Mouse (Mus musculus) stomach, postnatal 0 days (tissue): ENCODE measurements at regions not wholly inside any gene's neighbourhood (a gene's known extent, or its start where the extent isn't known, plus 50 kb on each side); places are given as distances from the start of the nearest gene placed in this dataset.

Experiments used
- CTCF ChIP-seq: IDR thresholded peaks from 2 replicates; pipeline ENCODE4 v1.5.1; 2016; ENCODE audit warnings: antibody characterized with exemption, low read depth, mild to moderate bottlenecking, moderate library complexity
- EP300 ChIP-seq: optimal IDR thresholded peaks from 2 replicates; pipeline ENCODE3; 2016; ENCODE audit warnings: antibody characterized with exemption

DNA sequence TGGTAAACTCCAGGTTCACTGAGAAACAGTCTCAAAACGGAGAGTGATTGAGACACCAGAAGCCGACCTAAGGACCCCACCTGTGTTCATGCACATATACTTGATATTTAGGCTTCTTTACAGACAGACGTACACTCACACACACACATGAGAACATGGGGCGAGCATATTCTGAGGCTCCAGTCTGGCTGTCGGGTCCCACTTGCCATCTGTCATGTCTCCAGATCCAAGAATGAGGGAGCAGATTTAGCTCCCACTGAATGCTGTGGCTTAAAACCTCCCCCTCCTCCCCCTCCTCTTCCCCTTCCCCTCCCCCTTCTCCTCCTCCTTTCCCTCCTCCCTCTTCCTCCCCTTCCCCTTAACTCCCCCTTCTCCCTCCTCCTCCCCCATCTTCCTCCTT lies 167.5 kb downstream of the Sh3bp4 start:
- TF ChIP-seq EP300 (no peak), CTCF (no peak)
